Mouse (Mus musculus) cerebellum, postnatal 14 days (tissue): ENCODE data around the gene Robo2.
A peak's percentile ranks its signal among the peaks of the same experiment; 100 is the strongest.
"Not testable (repeated sequence)": the region's sequence is repeated elsewhere in the genome, so short reads cannot be mapped to it uniquely, and the experiment has no call there.

Source experiments
- DNase-seq, 2 experiments: peaks; one replicate each; pipeline ENCODE4 v3.0.0; 2021; ENCODE audit warnings: mixed read lengths in 2 of 2

Robo2 gene

GRCm38 (mm10) chr16:74200024-74200703 is 211.5 kb downstream of the Robo2 start:
- DNase-seq: no peak

- DNase-seq: no peak
Observed at GRCm38 (mm10) chr16:74192979-74193554, 218.6 kb downstream of the Robo2 start.

DNA sequence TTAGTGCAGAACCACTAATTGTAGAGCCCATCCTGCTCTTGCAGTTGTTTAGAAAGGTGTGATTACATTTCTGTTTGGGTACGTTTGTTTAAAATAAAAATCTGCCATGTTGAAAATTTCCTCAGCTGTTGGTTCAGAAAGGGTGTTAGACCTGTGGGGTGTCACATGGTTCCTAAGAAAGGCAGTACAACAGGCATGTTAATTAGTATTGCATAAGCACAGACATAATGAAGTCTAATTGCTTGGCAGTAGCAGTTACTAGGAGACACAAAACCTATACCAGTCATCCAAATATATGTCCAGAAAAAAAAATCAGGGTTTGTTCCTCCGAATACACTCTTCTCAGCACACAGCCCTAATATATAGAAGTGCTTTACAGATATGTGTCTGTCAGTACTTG is 220.0 kb downstream of the Robo2 start:
- DNase-seq: no peak

DNA sequence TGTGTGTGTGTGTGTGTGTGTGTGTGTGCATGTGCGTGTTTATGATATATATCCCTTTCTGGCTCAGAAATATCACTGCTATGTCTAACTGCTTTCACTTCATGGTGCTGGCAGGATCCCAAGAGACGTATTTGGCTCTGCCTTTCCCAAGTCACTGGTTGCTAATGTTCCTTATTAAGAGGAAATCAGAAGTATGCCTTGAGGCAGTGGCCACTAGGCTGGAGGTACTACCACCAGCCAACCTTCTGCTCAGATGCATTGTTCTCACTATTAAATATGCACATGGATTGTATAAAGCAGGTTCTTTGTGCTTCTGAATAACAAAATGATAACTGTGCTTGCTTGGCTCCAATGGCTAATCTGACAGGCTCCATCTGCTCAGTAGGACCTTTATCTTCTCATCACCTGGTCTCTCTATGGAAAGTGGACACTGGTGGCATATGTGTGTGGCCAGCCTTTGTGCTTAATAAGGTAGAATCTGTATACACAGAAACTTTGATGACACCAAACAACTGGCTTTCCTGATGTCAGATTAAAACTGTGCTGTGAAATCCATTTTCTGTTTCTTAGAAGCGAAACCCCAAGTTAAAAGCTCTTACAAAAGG is 229.0 kb downstream of the Robo2 start:
- DNase-seq: peak; percentile 64 to 66

GRCm38 (mm10) chr16:74172673-74173072 is 239.0 kb downstream of the Robo2 start:
- DNase-seq: no peak

GRCm38 (mm10) chr16:74169642-74170041 is 242.0 kb downstream of the Robo2 start:
- DNase-seq: no peak

DNA sequence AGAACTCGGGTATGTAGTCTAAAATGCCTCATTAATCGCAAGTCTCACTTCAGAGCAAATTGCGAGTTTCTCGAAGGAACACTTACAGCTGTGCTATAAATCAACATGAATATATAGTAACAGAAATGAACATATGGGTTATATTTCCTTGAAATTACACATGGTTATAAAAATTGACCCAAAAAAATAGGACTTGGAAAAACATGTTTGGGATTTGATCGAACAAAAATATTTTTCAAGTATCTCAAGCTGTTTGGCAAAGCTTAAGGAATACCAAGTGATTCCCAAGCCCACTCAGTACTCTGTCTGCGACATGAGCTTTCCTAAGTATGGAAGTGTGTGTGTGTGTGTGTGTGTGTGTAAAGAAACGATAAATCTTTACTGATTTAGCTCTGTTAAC is 242.5 kb downstream of the Robo2 start:
- DNase-seq: no peak

DNA sequence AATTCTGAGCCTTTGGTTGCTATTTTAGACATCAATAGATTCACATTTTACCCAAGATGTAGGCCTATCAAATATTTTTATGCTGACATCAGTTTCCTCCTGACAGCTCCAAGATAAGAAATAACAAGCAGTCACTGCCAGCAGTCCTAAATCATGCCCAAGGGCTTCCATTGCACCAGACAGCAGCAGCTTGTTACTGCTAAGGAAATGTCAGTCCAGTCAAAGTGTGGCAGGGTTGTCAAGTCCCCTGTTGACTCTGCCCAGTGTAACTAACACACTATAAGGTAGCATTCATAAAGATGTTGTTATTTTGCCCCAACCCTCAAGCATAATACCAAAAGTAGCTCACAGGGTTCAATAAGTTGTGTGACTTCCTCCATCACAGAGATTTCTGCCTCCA is 243.8 kb downstream of the Robo2 start:
- no peak for DNase-seq

- no peak for DNase-seq
Observed at GRCm38 (mm10) chr16:74162041-74162440, 249.6 kb downstream of the Robo2 start.

DNA sequence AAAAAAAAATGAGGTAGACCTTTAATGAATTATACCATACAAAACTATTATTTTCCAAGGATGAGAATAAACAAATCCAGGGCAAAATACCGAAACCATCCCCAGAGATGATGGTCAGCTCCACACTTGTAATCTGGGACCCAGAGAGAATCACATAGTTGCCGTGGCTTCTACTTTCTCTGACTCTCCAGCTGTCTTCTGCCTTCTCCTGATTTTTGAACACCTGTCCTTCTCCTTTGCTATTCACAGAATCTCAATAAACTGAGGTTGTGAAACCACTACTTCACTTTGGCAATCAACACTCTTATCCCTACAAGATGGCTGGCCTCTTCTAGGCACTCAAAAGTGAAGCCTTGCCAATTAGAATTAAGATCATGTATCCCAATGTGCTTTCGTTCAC is 252.4 kb downstream of the Robo2 start:
- no peak for DNase-seq

GRCm38 (mm10) chr16:74136181-74136580 is 275.4 kb downstream of the Robo2 start:
- DNase-seq: no peak

GRCm38 (mm10) chr16:74132833-74133232 is 278.8 kb downstream of the Robo2 start:
- peak; percentile 65 to 70 for DNase-seq

- no peak for DNase-seq
Observed at GRCm38 (mm10) chr16:74131370-74131769, 280.3 kb downstream of the Robo2 start.

- no peak for DNase-seq
Observed at GRCm38 (mm10) chr16:74128443-74128983, 283.1 kb downstream of the Robo2 start.

DNA sequence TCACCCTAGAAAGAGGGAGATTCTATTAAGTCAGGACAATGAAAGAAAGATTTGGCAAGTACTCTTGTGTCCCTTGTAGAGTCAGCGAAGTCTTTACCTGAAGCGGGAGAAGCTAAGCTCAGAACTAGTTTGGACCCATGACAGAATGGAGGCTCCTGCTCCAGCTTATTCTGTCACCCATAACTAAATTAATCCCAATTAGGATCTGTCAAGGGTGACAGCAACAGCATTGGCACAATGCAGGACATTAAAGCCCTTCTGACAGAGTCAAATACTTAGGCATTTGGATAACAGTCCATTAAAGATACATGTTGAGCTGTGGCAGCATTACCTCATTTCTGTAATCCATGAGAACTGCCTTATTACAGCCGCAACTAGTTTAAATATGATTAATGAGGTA is 298.5 kb downstream of the Robo2 start:
- DNase-seq: no peak

- DNase-seq: no peak
Observed at GRCm38 (mm10) chr16:74111101-74111500, 300.5 kb downstream of the Robo2 start.

DNA sequence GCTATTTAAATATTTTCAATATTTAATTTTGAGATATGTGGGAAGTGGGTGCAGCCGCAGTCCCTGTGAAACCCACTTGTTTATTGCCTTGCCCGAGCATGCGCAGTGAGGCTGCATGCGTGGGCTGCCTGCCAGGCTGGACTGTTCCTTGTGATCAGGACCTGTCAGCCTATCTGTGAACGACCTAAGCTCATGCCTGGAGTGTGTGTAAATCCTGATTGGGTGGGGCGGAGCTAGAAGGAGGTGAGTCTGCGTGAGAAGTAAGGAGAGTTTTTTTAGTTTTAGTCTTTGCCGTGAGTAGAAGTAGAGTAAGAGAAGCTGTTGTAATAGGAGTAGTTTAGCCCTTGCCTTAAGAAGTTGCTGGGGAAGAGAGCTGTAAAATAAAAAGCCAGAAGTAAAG is 307.2 kb downstream of the Robo2 start:
- DNase-seq: not testable (repeated sequence)

GRCm38 (mm10) chr16:74092997-74093801 is 318.4 kb downstream of the Robo2 start:
- no peak for DNase-seq

DNA sequence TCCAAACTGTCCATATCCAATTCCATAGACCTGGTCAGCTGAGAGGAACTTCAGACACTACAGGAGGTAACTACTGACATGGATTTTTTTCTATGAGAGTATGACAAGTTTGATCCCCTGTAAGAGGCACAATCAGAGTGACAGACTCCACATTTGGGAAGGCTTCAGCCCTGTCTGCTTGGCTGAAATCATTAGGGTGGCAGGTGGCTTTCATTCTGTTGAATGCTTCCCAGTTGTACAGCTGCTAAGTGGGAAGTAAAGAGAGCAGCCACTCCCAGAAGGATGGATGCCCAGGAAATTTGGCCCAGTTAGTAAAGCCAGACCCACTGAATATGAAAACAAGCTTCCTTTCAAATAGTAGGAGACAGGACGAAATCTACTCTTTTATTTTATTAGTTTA is 321.7 kb downstream of the Robo2 start:
- DNase-seq: peak; percentile 81 to 89

DNA sequence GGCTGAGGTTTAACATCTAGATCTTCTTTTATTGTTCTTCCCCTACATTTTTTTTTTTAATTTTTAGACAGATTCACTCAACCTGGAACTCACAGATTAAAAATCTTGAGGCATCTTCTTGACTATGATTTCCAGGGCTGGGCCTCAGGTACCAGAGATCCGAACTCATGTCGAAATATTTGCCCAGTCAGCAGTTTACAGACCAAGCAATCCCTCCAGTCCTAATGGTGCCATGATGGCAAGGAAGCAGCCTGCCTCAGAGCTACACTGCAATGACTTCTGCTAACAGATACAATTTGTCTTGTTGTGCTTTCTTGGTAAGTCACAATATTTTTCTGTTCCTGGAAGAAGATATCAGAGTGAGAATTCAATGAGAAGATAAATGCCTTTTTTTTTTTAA is 327.4 kb downstream of the Robo2 start:
- no peak for DNase-seq

DNA sequence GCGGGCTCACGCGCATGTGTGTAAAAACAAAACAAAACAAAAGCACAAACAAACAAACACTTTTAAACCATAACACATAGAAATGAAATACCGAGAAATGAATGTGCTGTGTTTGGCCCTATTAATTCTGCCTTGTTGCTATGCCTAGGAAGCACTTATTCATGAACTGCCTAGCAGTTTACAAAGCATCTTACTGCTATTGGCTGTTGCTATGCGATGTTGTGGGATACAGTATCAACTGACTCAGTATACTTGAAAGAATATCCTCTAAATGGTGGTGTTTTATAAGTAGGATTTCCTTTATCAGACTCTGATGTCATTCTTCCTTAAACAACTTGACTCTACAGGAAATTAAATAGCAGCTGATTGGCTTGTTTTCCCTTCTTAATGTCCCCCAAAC is 339.0 kb downstream of the Robo2 start:
- DNase-seq: no peak

DNA sequence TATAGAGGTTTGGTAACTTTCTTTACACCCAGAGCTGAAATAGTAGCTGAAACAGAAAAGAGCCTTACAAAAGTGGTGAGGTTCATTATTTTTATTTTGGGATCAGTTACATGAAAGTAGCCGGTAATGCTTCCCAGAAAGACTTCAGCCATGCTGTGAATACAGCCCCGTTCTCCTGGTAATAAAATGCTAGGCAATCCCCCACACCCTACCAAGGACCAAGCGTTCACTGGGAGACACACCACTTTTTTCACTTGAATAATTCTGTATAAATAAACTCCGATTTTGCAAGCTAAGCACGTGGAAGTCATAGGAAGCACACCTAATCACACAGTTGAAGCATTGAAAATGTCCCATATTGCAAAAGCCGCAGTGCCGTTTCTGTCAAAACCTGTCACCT is 341.0 kb downstream of the Robo2 start:
- DNase-seq: no peak

- DNase-seq: no peak
Observed at GRCm38 (mm10) chr16:74065958-74066357, 345.7 kb downstream of the Robo2 start.
